Mouse (Mus musculus) telencephalon, adult 2 months (tissue): ENCODE data around the gene Gramd1b.
A peak's percentile ranks its signal among the peaks of the same experiment; 100 is the strongest.

Experiments
- DNase-seq: peaks from one replicate; pipeline ENCODE4 v3.0.0-alpha.2; 2011; ENCODE audit warnings: low read depth, low spot score

Gene Gramd1b

GRCm38 (mm10) chr9:40400171-40400570, 131.0 kb downstream of the Gramd1b start:
- no peak for DNase-seq

GRCm38 (mm10) chr9:40399359-40399932, 131.7 kb downstream of the Gramd1b start:
- peak; percentile 71 for DNase-seq

GRCm38 (mm10) chr9:40397471-40398245, 133.5 kb downstream of the Gramd1b start:
- DNase-seq = no peak

- peak; percentile 86 for DNase-seq
These were observed 134.1 kb downstream of the Gramd1b start for GRCm38 (mm10) chr9:40397036-40397435.

- DNase-seq = no peak
These were observed 135.0 kb downstream of the Gramd1b start for GRCm38 (mm10) chr9:40396171-40396570.

- DNase-seq = peak; percentile 85
These were observed 139.1 kb downstream of the Gramd1b start for GRCm38 (mm10) chr9:40391852-40392695.

- no peak for DNase-seq
These were observed 139.8 kb downstream of the Gramd1b start for GRCm38 (mm10) chr9:40391359-40391758.

GRCm38 (mm10) chr9:40390904-40391303, 140.3 kb downstream of the Gramd1b start:
- DNase-seq = no peak

- DNase-seq = no peak
These were observed 140.8 kb downstream of the Gramd1b start for GRCm38 (mm10) chr9:40390396-40390760.

- no peak for DNase-seq
These were observed 141.4 kb downstream of the Gramd1b start for GRCm38 (mm10) chr9:40389669-40390395.

GRCm38 (mm10) chr9:40389175-40389574, 142.0 kb downstream of the Gramd1b start:
- no peak for DNase-seq

- no peak for DNase-seq
These were observed 146.4 kb downstream of the Gramd1b start for GRCm38 (mm10) chr9:40384781-40385180.

- DNase-seq = no peak
These were observed 148.7 kb downstream of the Gramd1b start for GRCm38 (mm10) chr9:40382508-40382907.

- no peak for DNase-seq
These were observed 149.5 kb downstream of the Gramd1b start for GRCm38 (mm10) chr9:40381416-40382411.

GRCm38 (mm10) chr9:40376711-40377410, 154.3 kb downstream of the Gramd1b start:
- no peak for DNase-seq

GRCm38 (mm10) chr9:40376139-40376541, 155.0 kb downstream of the Gramd1b start:
- DNase-seq = peak; percentile 76

- DNase-seq = no peak
These were observed 155.7 kb downstream of the Gramd1b start for GRCm38 (mm10) chr9:40375518-40375917.

GRCm38 (mm10) chr9:40374992-40375391, 156.2 kb downstream of the Gramd1b start:
- no peak for DNase-seq

- DNase-seq = no peak
These were observed 156.6 kb downstream of the Gramd1b start for GRCm38 (mm10) chr9:40374533-40374971.

- DNase-seq = no peak
These were observed 157.1 kb downstream of the Gramd1b start for GRCm38 (mm10) chr9:40374052-40374451.
